Mouse (Mus musculus): ENCODE data around the gene Gart. TPM values are rescaled to one million over a fixed set of nuclear protein-coding genes. Genes with fewer than 3 reads are reported as not detected.
"Not testable (repeated sequence)": the region's sequence is repeated elsewhere in the genome, so short reads cannot be mapped to it uniquely, and the experiment has no call there.

Gene Gart
- total RNA-seq, 2 experiments from 2014 or later = 45.2 to 54.1 TPM

DNA sequence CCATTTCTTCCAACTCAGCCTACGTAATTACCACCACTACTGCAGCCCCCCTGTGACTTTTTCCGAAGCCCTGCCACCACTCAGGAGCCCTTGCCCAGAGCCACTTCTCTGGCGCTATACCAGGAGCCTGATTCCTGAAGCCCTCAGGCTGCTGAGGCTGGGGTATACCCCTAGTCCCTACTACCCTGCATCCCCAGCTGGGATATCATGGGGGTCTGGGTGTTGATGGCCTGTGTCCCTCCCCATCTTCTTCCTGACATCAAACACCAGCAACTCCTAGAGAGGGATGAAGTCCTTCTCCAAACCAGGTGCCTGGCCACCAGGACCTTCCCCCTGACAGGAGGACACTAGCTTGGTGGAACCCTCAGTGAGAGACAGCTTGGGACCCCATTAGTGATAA lies 5.4 kb upstream of the Gart start:
- intact Hi-C loops (cut with DNase I; ENCODE audit: low total_unique reads) = no loop called here
- DNase-seq = no peak

DNA sequence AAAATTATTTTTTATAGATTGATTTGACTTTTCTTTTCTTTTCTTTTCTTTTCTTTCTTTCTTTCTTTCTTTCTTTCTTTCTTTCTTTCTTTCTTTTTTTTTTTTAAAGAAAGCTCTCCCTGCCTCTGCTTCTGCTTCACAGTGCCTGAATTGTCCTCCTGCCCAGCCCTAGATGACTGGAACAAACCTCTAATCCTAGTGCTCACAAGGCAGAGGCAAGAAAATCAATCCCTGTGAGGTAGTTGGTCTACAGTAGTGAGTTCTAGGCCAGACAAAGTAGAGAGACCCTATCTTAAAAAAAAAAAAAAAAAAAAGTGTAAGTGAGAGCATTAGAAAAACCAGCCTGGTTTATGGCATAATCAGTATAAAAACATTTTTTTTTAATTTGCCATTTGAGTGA lies 3.0 kb upstream of the Gart start:
- no peak for DNase-seq
- intact Hi-C loops (cut with DNase I; ENCODE audit: low total_unique reads) = no loop called here

DNA sequence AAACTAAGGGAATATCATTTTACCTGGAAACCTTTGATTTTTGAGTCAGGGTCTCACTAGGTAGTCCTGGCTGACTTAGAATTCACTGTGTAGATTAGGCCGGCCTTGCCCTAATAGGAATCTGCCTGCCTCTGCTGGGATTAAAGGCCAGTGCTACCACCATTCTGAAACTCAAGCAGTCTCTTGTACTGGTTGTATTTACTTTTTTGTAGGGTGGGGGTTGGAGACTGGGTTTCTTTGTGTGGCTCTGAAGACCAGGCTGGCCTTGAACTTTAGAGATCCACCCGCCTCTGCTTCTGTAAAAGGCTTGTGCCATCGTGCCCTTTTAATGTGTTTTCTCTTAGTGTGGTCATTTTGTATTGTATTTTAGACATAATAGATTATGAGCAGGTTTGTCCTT lies 2.5 kb upstream of the Gart start:
- no peak for DNase-seq
- intact Hi-C loops (cut with DNase I; ENCODE audit: low total_unique reads) = no loop called here

DNA sequence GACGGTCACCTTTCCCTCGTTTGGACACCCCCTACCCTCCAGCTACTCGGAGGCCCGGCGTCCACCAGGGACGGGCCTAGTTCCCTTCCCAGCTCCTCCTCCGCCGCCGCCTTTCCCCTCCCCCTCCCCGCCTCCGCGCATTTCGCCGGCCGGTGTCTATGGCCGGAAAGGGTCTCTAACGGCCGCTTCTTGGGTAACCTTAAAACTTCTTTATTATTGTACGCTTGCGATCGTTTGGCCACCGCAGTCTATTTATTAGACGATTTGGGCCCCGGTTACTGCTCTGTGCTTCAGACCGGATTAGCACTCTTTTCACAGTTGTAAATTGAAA lies 1.4 kb upstream of the Gart start:
- peak; percentile 86 for DNase-seq
- intact Hi-C loops (cut with DNase I; ENCODE audit: low total_unique reads) = no loop called here

DNA sequence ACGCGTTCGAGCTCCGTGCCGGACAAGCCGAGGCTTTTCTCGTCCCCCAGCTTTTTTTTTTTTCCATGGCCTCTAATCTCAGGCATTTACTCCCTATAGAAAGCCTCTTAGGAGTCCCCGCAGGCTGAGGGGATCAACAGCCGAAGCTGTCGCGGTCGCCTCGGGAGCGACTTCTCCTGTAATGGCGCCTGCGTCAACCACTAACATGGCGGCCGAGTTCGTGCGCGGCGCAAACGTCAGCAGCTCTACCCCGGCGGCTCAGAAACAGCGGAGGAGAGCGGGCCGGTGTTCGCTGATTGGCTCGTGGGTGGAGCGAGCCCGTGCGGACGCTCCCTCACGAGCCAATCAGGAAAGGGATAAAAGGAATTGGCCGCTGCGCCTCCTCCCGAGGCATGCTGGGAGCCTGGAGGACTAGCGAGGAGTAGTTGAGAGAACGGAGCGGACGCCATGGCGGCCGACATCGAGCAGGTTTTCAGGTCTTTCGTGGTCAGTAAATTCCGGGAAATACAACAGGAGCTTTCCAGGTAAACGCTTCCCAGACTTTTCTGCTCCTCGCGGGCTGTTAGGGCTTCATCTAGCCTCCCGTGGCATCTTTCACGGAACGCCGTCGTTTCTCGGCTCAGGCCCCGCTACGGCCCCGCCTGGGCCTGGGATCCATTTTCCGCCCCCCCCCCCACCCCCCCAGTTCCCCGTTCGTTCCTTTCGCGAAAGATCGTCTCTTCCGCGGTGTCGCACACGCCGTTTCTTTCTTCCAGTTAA lies 888 bp upstream of the Gart start, which contains the start of gene Son:
TSS of gene Son (plus strand) at position 46 of the 759 bp plus-strand sequence.
- DNase-seq = peak; percentile 98
- intact Hi-C loops (cut with DNase I; ENCODE audit: low total_unique reads) = no loop called here

DNA sequence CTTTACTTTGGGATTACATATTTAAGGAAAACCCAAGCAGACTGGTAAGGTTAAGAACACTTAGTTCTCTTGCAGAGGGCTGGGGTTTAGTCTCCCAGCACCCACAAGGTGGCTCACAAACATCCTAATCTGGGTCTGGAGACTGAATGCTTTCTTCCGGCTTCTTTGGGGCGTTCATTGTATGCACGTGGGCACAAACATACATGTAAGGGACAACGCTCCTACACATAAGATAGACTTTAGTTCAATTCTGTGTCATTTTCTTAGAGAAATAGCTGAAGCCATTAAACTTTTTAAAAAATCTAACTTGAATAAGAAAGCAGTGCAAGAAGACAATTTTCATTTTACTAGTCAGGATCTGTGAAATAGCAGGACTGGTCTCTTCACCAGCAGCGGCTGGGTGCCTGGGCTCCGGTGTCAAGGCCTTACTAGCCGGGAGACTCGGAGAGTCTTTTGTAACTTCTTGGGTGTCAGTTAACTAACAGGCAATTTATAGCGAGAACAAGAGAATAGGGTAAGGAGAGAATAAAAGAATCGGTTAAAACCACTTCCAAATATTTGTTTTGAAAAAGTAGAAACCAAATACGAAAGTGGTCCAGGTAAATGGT lies 653 bp downstream of the Gart start:
- intact Hi-C loops (cut with DNase I; ENCODE audit: low total_unique reads) = no loop called here
- no peak for DNase-seq

DNA sequence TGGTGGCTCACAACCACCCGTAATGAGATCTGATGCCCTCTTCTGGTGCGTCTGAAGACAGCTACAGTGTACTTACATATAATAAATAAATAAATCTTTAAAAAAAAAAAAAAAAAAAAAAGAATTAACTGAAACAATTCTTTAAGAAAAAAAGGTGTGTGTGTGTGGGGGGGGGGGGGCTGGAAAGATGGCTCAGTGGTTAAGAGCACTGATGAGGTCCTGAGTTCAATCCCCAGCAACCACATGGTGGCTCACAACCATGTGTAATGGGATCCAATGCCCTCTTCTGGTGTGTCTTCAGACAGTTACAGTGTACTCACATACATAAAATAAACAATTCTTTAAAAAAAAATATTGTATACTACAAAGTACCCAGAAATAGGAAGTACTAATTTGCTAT lies 1.3 kb downstream of the Gart start:
- intact Hi-C loops (cut with DNase I; ENCODE audit: low total_unique reads); DNase-seq: not testable (repeated sequence)

DNA sequence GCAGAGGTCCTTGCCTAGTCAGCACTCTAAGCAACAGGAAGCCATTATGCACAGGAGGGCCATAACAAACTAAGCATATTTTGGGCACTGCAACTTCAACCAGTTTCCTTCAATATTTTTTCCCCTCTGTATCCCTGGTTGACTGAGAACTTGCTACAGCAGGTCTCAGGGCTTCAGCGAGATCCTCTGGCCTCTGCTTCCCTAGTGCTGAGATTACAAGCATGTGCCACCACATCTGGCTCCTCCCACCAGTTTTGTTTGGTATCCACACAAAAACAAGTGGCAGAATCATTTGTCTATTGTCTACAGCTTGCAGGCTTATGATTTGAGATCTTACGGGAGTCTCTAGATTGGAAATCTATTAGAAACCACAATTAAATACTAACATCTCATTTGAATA lies 1.9 kb downstream of the Gart start:
- DNase-seq = no peak
- intact Hi-C loops (cut with DNase I; ENCODE audit: low total_unique reads) = no loop called here

DNA sequence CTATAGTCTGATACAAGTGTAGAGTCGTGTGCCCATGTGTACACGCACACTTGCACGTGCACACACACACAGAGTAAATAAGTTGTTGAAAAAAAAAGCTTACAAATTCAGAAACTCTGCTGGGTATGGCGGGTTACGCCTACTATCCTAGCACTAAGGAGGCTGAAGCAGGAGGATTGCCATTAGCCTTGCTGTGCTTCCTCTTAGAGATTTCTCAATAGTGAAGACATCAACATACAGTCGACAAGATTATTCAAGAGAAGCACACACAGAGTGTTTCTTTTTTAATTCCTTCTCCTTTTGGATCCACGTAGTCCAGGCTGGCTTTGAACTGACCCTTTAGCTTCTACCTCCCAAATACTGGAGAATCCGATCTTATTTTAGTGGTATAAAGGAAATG lies 6.6 kb downstream of the Gart start:
- intact Hi-C loops (cut with DNase I; ENCODE audit: low total_unique reads) = no loop called here
- DNase-seq = no peak

DNA sequence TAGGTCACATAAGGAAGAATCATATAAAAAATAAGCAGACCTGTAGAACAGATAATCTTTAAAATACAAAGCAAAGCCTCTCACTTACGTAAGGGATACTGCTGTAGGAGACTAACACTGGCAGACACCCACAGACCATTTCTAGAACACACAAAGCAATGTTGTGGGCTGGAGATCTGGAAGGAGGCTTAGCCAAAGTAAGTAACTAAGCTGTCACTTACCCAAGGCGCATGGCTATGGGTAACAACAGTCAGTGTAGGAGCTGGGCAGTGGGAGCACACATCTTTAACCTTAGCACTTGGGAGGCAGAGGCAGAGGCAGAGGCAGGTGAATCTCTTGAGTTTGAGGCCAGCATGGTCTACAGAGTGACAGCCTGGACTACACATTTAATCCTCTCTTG lies 7.1 kb downstream of the Gart start:
- no peak for DNase-seq
- intact Hi-C loops (cut with DNase I; ENCODE audit: low total_unique reads) = no loop called here

DNA sequence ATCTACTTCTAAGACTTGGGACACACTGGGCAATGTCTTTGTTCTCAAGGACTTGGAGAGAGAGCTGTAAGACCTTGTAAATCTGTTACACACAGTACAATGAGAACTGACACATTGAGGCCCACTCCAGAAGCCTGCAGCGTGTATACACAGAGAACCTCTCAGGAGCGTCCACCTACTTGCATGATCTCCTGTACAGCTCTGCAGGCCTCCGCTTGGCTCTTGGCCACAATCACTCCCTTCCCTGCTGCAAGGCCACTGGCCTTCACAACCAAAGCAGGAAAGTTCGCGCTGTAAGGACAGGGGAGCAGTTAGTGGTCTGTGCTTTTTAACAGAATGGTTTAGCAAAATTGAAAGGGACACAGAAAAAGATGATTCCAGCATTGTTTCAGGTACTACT lies 7.6 kb downstream of the Gart start:
- no peak for DNase-seq
- intact Hi-C loops (cut with DNase I; ENCODE audit: low total_unique reads) = no loop called here

DNA sequence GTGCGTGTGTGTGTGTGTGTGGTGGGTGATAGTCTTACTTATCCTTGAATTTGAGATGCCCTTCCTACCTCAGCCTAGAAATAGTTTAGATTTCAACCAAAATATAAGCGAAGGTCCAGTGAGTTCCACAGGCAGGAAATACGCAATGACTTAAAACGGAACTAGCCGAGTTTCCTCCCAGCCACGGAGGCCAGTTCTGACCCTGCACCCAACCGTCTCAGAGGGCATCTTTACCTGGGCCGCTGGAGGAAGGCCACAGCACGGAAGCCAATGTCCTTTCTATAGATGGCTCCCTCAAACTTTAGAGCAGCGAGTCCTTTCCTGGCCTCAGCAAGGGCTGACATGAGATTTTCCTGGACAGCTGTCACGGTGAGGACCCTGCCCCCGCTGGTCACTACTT lies 13.1 kb downstream of the Gart start:
- DNase-seq = no peak
- intact Hi-C loops (cut with DNase I; ENCODE audit: low total_unique reads) = no loop called here

DNA sequence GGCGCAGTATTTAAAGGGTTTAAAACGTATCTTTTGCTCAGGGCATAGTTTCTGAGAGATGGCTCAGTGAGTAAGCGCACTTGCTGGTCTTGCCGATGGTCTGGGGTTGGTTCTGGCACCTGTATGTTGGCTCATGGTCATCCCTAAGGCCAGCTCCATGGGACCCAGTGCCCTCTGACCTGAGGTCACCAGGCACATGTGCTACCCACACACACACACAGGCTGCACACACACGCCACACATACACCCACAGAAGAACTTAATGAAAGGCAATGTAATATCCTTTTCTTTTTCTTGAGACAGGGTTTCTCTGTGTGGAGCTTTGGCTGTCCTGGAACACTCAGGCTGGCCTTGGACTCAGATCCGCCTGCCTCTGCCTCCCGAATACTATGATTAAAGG lies 13.8 kb downstream of the Gart start:
- intact Hi-C loops (cut with DNase I; ENCODE audit: low total_unique reads) = no loop called here

DNA sequence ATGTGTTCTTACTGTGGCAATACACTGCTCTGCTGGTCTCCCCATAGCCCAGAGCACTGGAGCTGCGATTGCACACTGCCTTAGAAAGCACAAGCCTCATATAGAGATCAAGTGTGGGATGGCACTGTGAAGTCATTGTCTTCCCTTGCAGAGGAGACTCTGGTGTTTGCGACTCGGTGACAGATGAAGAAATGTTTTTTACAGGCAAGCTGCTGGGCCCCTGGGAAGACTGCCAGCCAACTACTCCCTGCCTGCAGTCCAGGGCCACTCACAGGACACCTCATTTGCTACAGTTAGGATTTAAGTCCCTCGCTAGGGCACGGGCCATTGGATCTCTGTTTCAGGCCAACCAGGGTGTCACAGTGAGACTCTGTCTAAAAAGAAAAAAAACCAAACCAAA lies 14.3 kb downstream of the Gart start:
- no peak for DNase-seq
- intact Hi-C loops (cut with DNase I; ENCODE audit: low total_unique reads) = no loop called here

More for the DNA sequence above, 13.8 kb downstream of the Gart start:
- DNase-seq = no peak

DNA sequence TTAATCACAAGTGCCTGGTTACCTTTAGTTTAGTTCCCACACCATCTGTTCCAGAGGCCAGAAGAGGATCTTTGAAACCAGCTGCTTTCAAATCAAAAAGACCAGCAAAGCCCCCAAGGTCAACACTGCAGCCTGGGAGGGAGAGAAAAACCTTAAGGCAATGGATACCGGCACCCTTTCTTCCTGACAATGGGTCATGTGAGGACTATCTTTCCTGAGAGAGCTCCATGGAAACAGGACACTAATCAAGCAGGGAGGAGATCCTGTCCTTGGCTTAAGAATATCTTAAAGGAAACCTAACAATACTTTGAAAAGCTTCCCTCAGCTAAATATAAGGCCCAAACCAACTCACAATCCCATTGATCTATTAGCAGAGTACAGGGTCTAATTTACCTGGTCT lies 16.2 kb downstream of the Gart start:
- no peak for DNase-seq
- intact Hi-C loops (cut with DNase I; ENCODE audit: low total_unique reads) = no loop called here

DNA sequence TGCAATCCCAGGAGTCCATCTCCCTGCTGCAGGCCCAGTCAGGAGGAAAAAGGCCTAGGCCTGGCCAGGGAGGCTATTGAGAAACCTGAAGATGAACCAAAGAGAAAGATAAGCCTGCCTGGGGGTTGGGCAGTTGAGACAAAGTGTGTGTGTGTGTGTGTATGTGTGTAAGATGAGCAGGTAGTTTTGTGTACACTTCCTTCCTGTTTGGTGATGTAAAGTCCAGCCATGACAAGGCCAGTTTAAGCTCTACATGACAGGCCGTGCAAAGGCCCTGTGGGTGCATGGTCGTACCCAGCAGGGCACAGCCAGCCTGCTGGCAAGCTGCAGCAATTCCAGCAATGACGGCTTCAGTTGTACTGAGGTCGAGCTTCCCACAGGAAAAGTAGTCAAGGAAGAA lies 17.0 kb downstream of the Gart start:
- DNase-seq = no peak
- intact Hi-C loops (cut with DNase I; ENCODE audit: low total_unique reads) = no loop called here

DNA sequence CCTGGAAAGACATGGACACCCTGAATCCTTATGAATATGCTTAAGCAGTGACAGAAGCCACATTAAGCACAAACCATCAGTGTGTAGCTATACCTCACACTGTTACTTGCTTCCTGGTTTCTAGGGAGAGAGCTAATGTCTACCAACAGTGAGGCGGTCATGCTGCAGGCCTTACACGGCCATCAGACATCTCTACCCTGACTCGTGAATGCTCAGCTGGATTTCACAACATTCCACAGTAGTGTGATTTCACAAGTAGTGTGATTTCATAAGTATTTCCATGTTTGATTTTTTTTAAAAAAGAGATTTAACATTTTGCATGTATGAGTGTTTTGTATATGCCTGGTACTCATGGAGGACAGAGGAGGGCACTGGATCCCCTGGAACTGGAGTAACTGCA lies 18.1 kb downstream of the Gart start:
- intact Hi-C loops (cut with DNase I; ENCODE audit: low total_unique reads) = no loop called here
- no peak for DNase-seq

DNA sequence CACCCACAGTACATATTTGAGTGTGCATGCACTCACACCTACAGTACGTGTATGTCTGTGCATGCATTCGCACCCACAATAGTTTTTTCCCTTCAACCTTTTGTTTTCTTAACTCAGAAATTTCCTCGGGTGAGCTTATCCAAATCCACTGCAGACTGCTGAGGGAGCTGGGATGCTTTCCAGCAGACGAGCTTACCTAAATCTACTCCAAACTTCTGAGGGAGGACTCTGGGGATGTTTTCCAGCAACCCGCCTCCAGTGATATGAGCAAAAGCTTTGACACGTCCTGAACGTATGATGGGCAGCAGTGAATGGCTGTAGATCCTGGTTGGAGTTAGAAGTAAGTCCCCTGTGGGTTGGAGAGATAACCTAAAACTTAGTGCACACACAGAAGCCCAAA lies 18.9 kb downstream of the Gart start:
- no peak for DNase-seq
- intact Hi-C loops (cut with DNase I; ENCODE audit: low total_unique reads) = no loop called here

DNA sequence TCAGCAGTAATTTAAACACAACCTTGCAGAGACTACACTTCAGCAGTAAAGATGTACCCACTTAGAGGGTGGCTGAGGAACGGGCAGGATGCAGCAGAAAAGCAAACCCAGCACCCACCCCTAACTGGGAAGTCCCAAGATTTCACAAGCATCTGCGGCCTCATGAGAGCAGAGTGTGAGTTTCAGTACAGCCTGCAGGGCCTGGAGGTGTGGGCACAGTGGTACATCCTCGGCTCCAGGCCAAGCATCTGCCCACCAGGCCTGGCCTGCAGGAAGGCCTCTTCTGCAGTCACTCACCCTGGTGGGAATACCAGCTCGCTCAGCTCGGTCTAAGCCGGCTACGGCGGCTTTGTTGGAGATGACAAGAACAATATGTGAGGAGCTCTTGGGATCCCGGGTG lies 23.7 kb downstream of the Gart start:
- DNase-seq = no peak

DNA sequence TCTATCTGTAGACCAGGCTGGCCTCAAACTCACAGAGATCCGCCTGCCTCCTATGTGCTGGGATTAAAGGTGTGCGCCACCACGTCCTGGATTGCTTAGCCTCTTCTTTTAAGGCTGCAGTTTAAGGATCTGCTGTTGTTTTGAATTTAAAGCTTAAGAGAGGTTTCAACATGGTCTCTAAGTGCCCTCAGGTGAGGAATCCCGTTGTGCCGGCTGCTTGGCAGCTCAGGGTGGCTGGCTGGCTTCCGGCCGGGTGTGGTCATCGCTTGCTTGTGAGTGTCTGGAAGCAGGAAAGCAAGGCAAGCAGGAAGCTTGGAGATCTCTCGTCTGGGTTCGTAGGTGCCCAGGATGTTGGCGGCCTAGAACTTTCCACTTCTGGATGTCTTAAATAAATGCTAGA lies 25.8 kb downstream of the Gart start:
- DNase-seq = no peak
- intact Hi-C loops (cut with DNase I; ENCODE audit: low total_unique reads) = no loop called here

More for the DNA sequence above, 23.7 kb downstream of the Gart start:
- intact Hi-C loops (cut with DNase I; ENCODE audit: low total_unique reads) = no loop called here

DNA sequence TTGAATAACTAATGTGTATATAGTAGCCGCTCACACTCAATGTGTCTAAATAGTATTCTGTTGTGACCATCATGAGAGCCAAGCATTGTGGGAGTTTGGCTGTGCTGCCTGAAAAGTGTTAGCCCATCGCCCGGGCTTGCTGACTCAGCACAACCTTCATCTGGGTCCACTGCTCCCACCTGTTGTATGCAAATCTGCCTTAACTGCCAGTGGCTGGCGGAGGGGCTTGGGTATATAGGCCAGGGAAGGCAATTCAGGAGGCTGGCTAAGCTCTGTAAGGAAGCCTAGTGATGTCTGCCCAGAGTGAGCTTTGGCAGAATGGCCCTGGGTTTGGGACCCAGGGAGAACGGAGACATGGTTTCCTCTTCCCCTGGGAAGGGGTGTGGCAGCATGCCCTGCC lies 26.6 kb downstream of the Gart start:
- no peak for DNase-seq
- intact Hi-C loops (cut with DNase I; ENCODE audit: low total_unique reads) = no loop called here

Measured in gastrocnemius, postnatal 14 days (tissue).